Mouse (Mus musculus): Measurements from ENCODE around the gene Tmem121b.

GRCm38 (mm10) chr6:120482756-120483155, 10.9 kb downstream of the Tmem121b start:
- TF ChIP-seq GATA1 (IDR thresholded peaks at IDR 0.05; ENCODE audit: low read length) (no peak), TAL1 (IDR thresholded peaks at IDR 0.05; ENCODE audit: low read length) (no peak)
